Mouse (Mus musculus) embryo, embryonic 9.5 days (tissue): ENCODE measurements around the gene Gpx2.
A peak's percentile ranks its signal among the peaks of the same experiment; 100 is the strongest.

Experiments used
- DNase-seq: peaks from one replicate; pipeline ENCODE4 v3.0.0-alpha.2; 2017; ENCODE audit errors: extremely low spot score

The Gpx2 gene

DNA sequence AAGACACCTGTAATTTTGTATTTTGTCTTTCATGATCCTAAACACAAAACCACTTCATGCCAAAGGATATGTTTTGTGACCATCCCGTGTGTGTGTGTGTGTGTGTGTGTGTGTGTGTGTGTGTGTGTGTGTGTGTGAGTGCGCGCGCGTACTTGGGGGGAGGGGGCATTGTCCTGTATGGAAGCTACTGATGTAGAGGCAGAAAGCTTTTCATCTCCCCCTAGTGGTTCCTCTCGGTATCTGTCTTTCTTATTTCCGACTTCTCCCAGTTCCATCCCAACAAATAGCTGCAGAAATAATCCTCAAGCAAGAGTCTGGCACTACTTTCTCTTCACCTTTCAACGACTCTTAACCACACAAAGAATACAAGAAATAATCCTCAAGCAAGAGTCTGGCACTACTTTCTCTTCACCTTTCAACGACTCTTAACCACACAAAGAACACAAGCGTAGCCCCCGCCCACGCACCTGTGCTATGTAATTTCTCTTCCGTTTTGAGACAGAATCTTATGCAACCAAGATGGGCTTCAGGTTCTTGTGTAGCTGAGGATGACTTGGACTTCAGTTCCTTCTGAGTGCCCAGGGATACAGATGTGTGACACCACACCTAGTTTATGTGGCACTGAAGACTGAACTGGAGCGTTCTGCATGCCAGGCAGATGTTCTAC, 42.6 kb downstream of the Gpx2 start:
- peak; percentile 52 for DNase-seq

DNA sequence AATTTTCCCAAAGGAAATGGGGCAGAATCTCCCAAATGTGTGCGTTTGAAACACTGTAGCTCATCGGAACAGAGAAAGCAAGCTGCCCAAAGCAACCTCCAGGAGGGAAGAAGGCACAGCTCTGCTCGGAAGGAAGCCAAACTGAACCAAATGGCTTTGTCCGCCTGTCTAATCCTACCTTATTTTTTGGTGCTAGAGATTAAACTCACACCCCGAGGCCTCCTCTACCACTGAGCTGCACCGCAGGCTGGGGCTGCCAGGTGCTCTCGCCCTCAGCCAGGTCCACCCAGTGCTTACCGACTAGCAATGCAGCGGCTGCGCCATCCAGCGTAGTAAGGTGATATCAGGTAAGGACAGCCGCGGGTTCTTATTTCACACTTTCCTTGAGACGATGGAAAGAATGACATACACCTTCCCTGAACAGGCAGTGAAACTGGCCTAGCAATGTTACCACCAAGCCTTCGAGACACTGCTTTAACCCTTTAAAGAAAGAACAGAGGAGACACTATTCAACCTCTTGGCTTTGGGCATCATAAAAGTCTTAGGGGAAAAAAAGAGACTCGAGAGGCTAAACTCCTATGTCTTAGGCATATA, 44.4 kb downstream of the Gpx2 start:
- DNase-seq: no peak
